Mouse (Mus musculus) c-Kit-positive CD71-negative TER-119-negative erythroid progenitor cells, embryonic 14.5 days (primary cell): Measurements from ENCODE around the gene Il6.
"Not testable (repeated sequence)": the region's sequence is repeated elsewhere in the genome, so short reads cannot be mapped to it uniquely, and the experiment has no call there.

Experiments
- DNase-seq: peaks from one replicate; pipeline ENCODE4 v3.0.0-alpha.2; 2013; ENCODE audit warnings: low read depth

Gene Il6

DNA sequence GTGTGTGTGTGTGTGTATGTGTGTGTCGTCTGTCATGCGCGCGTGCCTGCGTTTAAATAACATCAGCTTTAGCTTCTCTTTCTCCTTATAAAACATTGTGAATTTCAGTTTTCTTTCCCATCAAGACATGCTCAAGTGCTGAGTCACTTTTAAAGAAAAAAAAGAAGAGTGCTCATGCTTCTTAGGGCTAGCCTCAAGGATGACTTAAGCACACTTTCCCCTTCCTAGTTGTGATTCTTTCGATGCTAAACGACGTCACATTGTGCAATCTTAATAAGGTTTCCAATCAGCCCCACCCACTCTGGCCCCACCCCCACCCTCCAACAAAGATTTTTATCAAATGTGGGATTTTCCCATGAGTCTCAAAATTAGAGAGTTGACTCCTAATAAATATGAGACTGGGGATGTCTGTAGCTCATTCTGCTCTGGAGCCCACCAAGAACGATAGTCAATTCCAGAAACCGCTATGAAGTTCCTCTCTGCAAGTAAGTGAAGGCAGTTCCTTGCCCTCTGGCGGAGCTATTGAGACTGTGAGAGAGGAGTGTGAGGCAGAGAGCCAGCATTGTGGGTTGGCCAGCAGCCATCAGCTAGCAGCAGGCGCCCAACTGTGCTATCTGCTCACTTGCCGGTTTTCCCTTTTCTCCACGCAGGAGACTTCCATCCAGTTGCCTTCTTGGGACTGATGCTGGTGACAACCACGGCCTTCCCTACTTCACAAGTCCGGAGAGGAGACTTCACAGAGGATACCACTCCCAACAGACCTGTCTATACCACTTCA is at the start of gene Il6:
Gene Il6, plus strand, starts transcription at position 389 of the 778 bp plus-strand sequence.
- DNase-seq = peak; percentile 18

DNA sequence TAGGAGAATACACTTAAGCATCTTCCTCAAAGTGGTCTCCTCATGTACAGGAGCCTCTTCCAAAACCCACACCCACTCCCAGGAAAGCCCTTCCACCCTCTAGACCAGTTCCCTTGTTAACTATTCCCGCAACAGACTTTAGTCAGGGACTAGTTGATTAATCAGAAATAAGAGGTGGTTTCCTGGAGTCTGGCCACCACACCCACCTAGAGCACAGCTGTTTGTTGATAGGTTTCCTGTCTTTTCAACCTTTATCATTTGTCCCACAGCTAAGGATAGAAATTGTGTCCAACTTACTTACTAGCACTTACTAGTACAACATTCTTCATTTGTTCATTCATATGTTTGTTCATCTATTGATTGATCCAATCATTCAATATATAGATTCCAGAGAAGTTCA is 49.4 kb upstream of the Il6 start:
- no peak for DNase-seq

DNA sequence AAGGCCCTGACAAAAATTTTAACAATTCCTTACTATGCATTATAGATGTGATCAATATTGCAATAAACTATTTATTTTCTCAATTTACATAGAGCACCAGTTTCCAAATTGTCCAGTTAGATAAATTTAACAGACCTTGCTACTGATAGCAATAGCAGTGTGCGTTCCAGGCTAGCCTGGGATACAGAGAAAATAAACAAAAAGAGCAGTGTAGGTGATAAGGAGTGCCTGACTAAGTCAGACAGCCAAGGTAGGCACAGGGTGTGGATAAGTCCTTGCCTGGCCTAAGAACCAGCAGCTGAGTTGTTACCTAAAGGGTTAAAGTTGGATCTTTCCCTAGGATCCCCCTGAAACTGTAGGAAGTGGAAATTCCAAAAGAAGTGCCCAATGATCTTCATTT is 42.7 kb upstream of the Il6 start:
- DNase-seq = no peak

DNA sequence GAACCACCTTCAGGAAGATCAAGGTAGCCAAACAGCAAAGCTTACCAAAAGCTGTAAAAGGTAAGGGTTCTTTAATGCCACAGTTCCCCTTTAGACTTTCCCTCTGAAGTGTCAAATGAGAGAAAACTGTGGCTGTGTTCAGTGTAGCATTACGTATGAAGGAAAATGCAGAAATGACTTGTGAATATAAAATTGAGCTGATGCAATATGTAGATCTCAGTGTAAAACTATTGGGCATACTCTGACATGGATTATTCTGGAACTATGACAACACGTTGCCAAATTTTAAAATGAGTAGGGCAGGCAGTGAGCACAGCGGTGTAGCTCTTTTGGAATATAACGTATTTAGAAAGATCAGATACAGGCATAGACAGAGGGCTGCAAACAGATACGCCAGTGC is 40.1 kb upstream of the Il6 start:
- DNase-seq = no peak

DNA sequence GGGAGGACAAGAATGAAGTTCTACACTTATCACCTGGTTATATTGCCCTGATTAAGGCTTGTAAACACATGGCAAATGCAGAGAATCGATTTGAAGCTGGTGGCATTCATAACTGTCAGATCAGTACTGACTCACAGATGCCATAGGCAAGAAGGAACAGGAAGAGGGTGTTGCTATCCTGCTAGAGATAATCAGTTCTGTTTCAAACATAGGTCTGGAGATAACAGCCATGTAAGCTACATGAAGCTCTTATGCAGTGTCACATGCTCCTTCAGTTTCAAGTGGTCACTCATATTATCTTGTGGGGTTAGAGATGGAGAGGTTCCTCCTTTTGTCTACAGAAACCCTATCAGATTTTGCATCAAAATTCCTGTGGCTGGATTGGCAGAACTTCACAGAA is 39.4 kb upstream of the Il6 start:
- no peak for DNase-seq

DNA sequence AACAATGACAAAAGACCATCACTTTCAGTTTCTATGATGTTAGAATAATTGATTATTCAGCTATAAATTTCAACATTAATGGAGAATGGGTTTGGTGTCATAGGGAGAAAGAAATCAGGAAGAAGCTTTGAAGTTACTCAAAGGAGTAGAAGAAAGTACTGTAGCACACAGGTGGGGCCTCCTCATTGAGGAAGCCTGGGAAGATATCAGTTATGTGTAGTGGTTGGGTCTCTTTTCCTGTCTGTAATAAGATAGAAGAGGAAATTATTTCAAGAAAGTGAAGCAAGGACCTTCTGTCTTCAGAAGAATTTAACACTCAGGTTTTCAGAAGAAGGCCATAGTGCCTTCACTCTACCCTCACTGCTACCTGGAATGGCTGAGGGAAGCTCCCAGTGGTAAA is 38.8 kb upstream of the Il6 start:
- DNase-seq = no peak

DNA sequence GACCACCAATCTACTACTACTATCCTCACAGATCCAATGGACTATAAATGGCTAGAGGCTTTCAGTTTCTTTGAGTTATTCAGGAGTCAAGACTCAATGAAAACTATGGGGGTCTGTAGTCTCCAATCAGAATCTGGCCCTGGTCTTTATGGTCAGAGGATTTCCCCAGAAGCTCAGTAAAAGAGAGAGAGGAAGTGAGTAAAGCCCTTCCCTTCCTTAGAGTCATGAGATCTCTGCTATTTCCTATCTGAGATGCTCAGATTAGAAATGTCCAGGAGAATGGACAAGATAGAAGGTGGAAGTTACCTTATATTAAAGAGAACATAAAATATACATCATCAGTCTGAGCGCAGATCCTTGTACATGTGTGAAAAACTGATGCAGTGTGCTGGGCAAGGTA is 19.3 kb upstream of the Il6 start:
- no peak for DNase-seq

DNA sequence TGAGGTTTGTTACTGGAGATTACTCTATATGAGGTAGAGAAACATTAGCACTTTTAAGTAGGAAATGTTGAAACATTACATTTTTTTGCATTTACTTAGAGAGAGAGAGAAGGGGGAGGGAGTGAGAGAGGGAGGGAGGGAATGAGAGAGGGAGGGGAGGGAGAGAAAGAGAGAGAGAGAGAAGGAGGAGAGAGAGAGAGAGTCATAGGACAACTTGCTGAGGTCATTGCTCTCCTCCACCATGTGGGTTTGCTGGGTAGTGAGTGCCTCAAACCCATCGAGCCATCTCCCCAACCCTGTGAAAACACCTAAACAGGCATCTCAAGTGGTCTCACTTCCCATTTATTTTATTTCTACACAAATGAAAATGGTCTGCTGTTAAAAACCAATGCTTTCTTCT is 18.6 kb upstream of the Il6 start:
- DNase-seq = no peak

DNA sequence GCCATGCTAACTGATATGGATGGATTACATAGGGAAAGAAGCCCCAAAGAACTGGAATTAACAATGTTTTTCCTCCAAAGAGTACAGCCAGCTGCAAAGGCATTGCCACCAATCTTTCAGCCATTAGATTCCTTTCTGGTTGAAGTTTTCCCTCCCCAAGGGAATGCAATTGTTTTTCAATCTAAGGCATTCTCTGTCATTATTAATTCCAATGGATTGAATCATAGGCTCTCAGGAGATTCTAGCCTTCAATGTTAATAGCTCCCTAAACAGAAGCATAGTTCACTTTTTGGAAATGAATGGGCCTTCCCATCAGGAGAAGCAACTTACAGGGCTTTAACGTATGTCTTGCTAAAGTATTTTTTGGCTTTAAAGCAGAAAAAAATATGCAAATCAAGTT is 15.6 kb upstream of the Il6 start:
- no peak for DNase-seq

DNA sequence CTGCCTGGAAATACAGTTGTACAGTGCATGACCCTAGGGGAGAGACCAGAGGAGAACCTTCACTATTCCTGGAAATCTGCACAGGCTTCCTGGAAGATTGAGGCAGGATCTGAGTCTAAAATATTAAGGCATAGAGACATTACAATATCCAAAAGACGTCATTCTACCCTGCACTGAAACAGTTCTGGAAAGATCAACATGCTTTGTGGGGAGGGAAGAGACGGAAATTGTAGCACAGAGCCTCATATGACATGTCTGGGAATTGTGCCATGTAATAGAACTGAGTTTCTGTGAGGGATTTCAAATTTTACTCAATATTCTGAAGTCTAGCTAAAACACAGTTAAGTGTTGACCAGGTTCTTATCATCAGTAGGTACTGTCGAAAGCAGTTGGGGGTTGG is 12.0 kb upstream of the Il6 start:
- DNase-seq = no peak

DNA sequence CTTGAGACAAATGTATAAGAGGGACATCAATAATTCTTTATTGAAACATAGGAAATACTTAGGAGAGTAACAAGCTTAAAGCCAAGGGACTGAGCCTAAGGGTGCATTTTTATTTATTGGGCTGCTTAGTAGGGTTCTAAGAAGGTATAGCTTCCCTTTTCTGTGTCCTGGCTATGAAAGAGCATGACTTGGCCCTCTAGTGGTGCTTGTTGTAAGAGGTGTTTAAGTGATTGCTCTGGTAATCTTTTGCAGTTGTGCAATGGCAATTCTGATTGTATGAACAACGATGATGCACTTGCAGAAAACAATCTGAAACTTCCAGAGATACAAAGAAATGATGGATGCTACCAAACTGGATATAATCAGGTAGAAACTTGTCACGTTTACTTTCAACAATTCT is 1.7 kb downstream of the Il6 start:
- DNase-seq = peak; percentile 41

DNA sequence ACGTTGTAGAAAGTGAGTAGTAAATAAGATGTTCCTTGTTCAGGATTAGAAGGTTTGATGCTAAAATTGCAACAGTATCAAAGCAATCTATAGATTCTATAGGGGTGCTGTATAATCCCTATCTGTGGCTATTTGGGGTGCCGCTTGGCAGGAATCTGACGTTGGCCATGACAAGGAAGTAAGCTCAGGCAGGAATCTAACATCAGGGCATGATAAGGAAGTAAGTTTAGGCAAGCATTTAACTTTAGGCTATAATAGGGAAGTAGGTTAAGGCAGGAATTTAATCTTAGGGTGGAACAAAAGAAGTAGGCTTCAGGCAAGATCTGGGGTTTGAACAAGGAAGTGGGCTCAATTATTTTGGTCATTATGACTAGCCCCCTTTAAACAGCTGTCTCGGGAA is 22.9 kb downstream of the Il6 start:
- not testable (repeated sequence) for DNase-seq

DNA sequence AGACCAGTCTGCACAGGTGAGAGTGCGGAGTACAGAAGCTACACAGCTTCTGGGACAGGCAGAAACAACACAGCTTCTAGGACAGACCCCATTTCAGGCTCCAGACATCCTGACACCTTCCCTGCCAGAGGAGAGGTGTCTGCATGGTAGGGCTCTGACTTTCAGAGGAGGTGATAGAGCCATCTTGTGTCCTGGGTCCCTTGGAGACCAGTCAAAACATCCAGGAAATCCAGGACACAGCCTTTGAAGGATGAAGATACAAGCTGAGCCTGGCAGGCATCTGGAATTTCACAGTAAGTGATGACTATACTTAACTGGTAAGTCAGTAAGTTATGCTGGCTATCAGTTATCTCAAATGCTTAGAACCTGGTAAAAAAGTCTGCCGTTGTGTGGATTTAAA is 24.2 kb downstream of the Il6 start:
- not testable (repeated sequence) for DNase-seq

DNA sequence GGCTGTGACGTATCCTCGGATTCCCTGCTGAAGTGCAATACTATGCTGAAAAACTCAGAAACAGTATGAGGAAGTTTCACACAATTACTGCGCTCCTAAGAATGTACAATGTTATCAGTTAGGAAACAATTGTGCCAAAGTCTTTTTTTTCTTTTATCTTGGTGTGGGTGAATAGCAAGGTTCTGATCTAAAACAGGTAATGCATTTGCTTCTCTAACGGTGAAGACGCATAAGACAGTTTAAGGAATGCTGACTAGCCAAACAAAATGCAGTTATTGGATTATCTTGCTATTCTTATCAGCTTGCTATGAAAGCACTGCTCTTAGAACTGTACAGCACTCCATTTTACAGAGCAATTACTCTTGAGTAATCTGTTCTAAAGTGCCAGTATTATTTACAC is 26.4 kb downstream of the Il6 start:
- DNase-seq = not testable (repeated sequence)

DNA sequence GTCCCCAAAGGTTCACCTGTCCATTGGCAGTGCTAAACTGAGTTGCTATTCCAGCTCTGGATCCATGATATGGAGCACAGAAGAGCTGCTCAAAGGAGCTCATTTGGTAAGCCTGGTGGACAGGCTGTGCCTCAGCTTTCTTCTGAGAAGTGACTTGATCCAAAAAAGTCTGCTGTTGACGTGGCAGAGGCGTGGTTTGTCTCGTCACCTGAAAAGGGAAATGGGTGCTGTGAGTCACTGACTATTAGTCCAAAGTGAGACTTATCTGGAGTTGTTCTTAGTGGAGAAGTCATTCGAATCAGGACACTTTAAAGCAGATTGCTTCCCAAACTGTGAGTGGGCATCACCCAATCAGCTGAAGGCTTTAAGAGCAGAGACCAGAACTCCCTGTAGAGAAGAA is 26.9 kb downstream of the Il6 start:
- DNase-seq = peak; percentile 29

DNA sequence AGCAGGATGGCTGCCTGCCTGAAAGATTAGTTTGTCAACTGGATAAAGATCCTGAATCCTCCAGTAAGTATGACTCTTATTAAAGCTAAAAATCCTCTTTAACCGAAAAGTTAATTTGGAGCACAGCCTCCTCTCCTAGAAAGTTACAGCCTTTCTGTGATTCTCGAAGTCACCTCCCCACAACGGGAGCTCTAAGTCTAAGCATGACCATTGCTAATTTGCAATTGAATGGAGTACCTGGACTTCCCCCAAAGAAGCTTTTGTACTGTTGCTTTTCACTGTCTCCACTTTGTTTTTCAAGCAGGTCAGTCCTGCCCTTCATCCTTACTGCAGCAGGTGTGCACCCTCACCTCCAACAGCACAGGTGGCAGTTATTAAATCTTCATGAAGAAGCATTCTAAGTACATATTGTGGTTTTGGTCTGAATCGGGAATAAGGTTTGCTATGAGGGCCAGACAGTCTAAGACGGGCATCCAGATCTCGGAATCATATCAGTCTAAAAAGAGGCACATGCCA is 45.4 kb downstream of the Il6 start:
- no peak for DNase-seq

DNA sequence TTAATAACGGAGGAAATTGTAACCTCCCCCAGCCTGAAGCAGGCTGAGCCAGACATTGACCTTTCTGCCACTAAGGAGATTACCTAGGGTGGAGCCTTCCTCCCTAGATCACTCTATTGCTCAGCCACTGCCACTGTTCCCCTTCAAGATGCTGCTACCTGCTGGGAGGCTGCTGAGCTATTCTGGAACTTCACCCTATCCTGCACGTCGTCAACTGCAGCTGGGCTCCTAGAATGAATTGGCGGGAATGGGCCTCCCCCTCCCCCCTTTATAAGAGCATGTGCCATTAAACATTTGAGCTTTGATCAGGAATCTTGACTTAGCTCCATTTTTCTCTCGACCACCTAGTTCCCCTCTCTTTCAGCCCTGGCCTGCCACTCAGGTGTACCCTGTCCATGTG is 46.7 kb downstream of the Il6 start:
- DNase-seq = not testable (repeated sequence)

DNA sequence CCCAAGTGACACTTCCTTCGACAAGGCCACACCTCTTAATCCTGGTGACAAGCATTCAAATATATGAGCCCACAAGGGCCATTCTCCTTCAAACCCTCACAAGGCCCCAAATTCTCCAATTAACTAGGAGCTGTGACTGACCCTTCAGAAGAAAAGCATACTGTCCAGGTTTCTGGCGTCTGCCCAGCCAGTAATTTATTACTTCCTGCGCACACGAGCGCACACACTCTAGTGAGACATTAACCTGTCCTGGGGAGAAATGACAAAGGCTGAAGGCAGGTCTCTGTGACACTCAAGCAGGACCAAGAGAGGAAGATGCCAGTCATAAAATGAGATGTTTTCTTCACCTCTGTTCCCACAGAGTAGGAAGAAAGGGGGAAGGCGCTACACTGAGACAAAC is 54.8 kb downstream of the Il6 start:
- DNase-seq = no peak
